Mouse (Mus musculus): ENCODE results near the gene Tanc1. TPM values are rescaled to one million over a fixed set of nuclear protein-coding genes. Genes with fewer than 3 reads are reported as not detected.

Gene Tanc1
- 10 to 100 TPM; 13.1 to 14.7 TPM for polyA plus RNA-seq (2017; shearing (Covaris generic))

GRCm38 (mm10) chr2:59611831-59612732, at the start of gene Tanc1:
Gene Tanc1 (plus strand): TSS chr2:59612042.

GRCm38 (mm10) chr2:59881831-59882741, 270.2 kb downstream of the Tanc1 start, which contains the start of gene Wdsub1:
Gene Wdsub1 (minus strand): TSS chr2:59882591.

Other genes starting within 250 kb of the Tanc1 start
- gene Dapl1, start 127.4 kb upstream of the Tanc1 start, polyA plus RNA-seq (2017; shearing (Covaris generic)): 100 to 1,000 TPM in 1 of 2 experiments, 10 to 100 TPM in 1; 19.3 to 118 TPM

All from inflammation-experienced regulatory T-cells (primary cell).